Mouse (Mus musculus) CH12.LX (cell line): ENCODE results near the gene Mgll. TPM values are rescaled to one million over a fixed set of nuclear protein-coding genes. Genes with fewer than 3 reads are reported as not detected.
A peak's percentile ranks its signal among the peaks of the same experiment; 100 is the strongest.

ENCODE experiments used
- DNase-seq: peaks from one replicate; pipeline ENCODE4 v3.0.0-alpha.2; 2013; ENCODE audit errors: extremely low read depth
- H3K27ac ChIP-seq: 2 replicates; pipeline ENCODE4 v1.5.1; 2012; ENCODE audit warnings: low read depth, mild to moderate bottlenecking, control low read depth, moderate library complexity; ENCODE audit not compliant: insufficient read depth
- H3K27me3 ChIP-seq: replicated peaks from 2 replicates; pipeline ENCODE3; 2012; ENCODE audit warnings: inconsistent platforms
- H3K36me3 ChIP-seq, 2 experiments: replicated peaks in 1 of 2; 2 replicates each; pipeline versions ENCODE3 to v1.6.1; 2012; ENCODE audit warnings: inconsistent platforms in 1 of 2, low read length in 1 of 2, mild to moderate bottlenecking in 1 of 2, mixed read lengths in 1 of 2, moderate library complexity in 1 of 2; ENCODE audit not compliant: control insufficient read depth in 1 of 2, insufficient read depth in 1 of 2
- H3K4me1 ChIP-seq, 2 experiments: 2 replicates each; pipeline ENCODE4 v1.6.1; 2012; ENCODE audit warnings: inconsistent platforms in 1 of 2, moderate library complexity in 1 of 2; ENCODE audit not compliant: insufficient read depth in 2 of 2, control insufficient read depth in 1 of 2
- H3K4me2 ChIP-seq: 2 replicates; pipeline ENCODE4 v1.6.1; 2012; ENCODE audit warnings: low read depth, mild to moderate bottlenecking, control low read depth; ENCODE audit not compliant: poor library complexity, insufficient read depth, severe bottlenecking
- H3K4me3 ChIP-seq, 3 experiments: fragments of 150-350 bp in 1 of 3; sonication (generic) in 1 of 3; replicated peaks in 1 of 3; 2 replicates each; pipeline versions ENCODE3 to v1.5.1; 2011 to 2012; ENCODE audit warnings: low read depth in 2 of 3, low read length in 2 of 3, mild to moderate bottlenecking in 2 of 3, moderate library complexity in 2 of 3, control low read depth in 1 of 3, improper control_type of control experiment in 1 of 3, inconsistent platforms in 1 of 3, mixed read lengths in 1 of 3; ENCODE audit not compliant: poor library complexity in 1 of 3
- H3K79me2 ChIP-seq: replicated peaks from 2 replicates; pipeline ENCODE4 v1.6.1; 2012; ENCODE audit warnings: mild to moderate bottlenecking, moderate library complexity; ENCODE audit not compliant: control insufficient read depth, poor library complexity, insufficient read depth, severe bottlenecking; ENCODE audit errors: extremely low read depth
- H3K9ac ChIP-seq: 2 replicates; pipeline ENCODE4 v1.6.1; 2012; ENCODE audit warnings: low read depth, mild to moderate bottlenecking, control low read depth, moderate library complexity; ENCODE audit not compliant: insufficient read depth
- H3K9me3 ChIP-seq: replicated peaks from 2 replicates; pipeline ENCODE3; 2012; ENCODE audit warnings: low read length, inconsistent platforms, mixed read lengths
- BHLHE40 ChIP-seq: IDR thresholded peaks from 2 replicates; pipeline ENCODE4 v1.6.1; 2011; ENCODE audit warnings: mild to moderate bottlenecking, low read depth, low read length, improper control_type of control experiment
- CHD1 ChIP-seq: IDR thresholded peaks from 2 replicates; pipeline ENCODE4 v1.6.1; 2012; ENCODE audit warnings: low read depth, low read length, improper control_type of control experiment, inconsistent platforms
- CHD2 ChIP-seq: IDR thresholded peaks from 2 replicates; pipeline ENCODE4 v1.6.1; 2011; ENCODE audit warnings: low read length, improper control_type of control experiment
- CTCF ChIP-seq, 2 experiments: IDR thresholded peaks in 1 of 2; conservative IDR thresholded peaks in 1 of 2; 2 replicates each; pipeline ENCODE4 v1.5.1; 2011 to 2012; ENCODE audit warnings: low read depth in 2 of 2, low read length in 2 of 2, improper control_type of control experiment in 1 of 2, inconsistent platforms in 1 of 2, mild to moderate bottlenecking in 1 of 2, moderate library complexity in 1 of 2
- E2F4 ChIP-seq: IDR thresholded peaks from 2 replicates; pipeline ENCODE4 v1.6.1; 2011; ENCODE audit warnings: low read depth, low read length, improper control_type of control experiment; ENCODE audit not compliant: insufficient replicate concordance
- ELF1 ChIP-seq: IDR thresholded peaks from 2 replicates; pipeline ENCODE4 v1.6.1; 2014; ENCODE audit warnings: low read depth, mild to moderate bottlenecking, inconsistent platforms, low read length, improper control_type of control experiment
- EP300 ChIP-seq: IDR thresholded peaks from 2 replicates; pipeline ENCODE4 v1.6.1; 2011; ENCODE audit warnings: low read length, improper control_type of control experiment
- ETS1 ChIP-seq: conservative IDR thresholded peaks from 2 replicates; pipeline ENCODE4 v1.6.1; 2012; ENCODE audit warnings: low read depth, mild to moderate bottlenecking, inconsistent platforms, low read length, improper control_type of control experiment, moderate library complexity
- GABPA ChIP-seq: IDR thresholded peaks from 2 replicates; pipeline ENCODE4 v1.6.1; 2012; ENCODE audit warnings: low read depth, low read length, improper control_type of control experiment, inconsistent platforms; ENCODE audit not compliant: insufficient replicate concordance
- HCFC1 ChIP-seq: IDR thresholded peaks from 2 replicates; pipeline ENCODE4 v1.6.1; 2012; ENCODE audit warnings: low read depth, mild to moderate bottlenecking, inconsistent platforms, low read length, improper control_type of control experiment
- IRF4 ChIP-seq: IDR thresholded peaks from 2 replicates; pipeline ENCODE4 v1.6.1; 2014; ENCODE audit warnings: low read depth, mild to moderate bottlenecking, inconsistent platforms, low read length, improper control_type of control experiment
- JUN ChIP-seq: IDR thresholded peaks from 2 replicates; pipeline ENCODE4 v1.6.1; 2011; ENCODE audit warnings: low read depth, mild to moderate bottlenecking, low read length, improper control_type of control experiment, moderate library complexity; ENCODE audit not compliant: insufficient read depth
- JUND ChIP-seq: conservative IDR thresholded peaks from 2 replicates; pipeline ENCODE4 v1.6.1; 2011; ENCODE audit warnings: low read depth, low read length, improper control_type of control experiment
- KAT2A ChIP-seq: IDR thresholded peaks from 2 replicates; pipeline ENCODE4 v1.6.1; 2012; ENCODE audit warnings: low read length, improper control_type of control experiment, inconsistent platforms; ENCODE audit not compliant: insufficient replicate concordance
- MAFK ChIP-seq: IDR thresholded peaks from 2 replicates; pipeline ENCODE4 v1.6.1; 2011; ENCODE audit warnings: low read length, improper control_type of control experiment; ENCODE audit not compliant: insufficient replicate concordance
- MAX ChIP-seq: IDR thresholded peaks from 2 replicates; pipeline ENCODE4 v1.6.1; 2011; ENCODE audit warnings: low read length, improper control_type of control experiment
- MAZ ChIP-seq: IDR thresholded peaks from 2 replicates; pipeline ENCODE4 v1.6.1; 2012; ENCODE audit warnings: low read depth, mild to moderate bottlenecking, inconsistent platforms, low read length, improper control_type of control experiment, moderate library complexity
- MEF2A ChIP-seq: IDR thresholded peaks from 2 replicates; pipeline ENCODE4 v1.6.1; 2014; ENCODE audit warnings: low read depth, mild to moderate bottlenecking, inconsistent platforms, low read length, improper control_type of control experiment, borderline replicate concordance
- MXI1 ChIP-seq: IDR thresholded peaks from 2 replicates; pipeline ENCODE4 v1.6.1; 2011; ENCODE audit warnings: mild to moderate bottlenecking, low read depth, low read length, improper control_type of control experiment
- MYC ChIP-seq: IDR thresholded peaks from 2 replicates; pipeline ENCODE4 v1.6.1; 2011; ENCODE audit warnings: low read depth, mild to moderate bottlenecking, improper control_type of control experiment, low read length
- NELFE ChIP-seq: IDR thresholded peaks from 2 replicates; pipeline ENCODE4 v1.6.1; 2011; ENCODE audit warnings: low read depth, low read length, improper control_type of control experiment
- NRF1 ChIP-seq: IDR thresholded peaks from 2 replicates; pipeline ENCODE4 v1.6.1; 2014; ENCODE audit warnings: low read depth, mild to moderate bottlenecking, inconsistent platforms, low read length, improper control_type of control experiment, moderate library complexity
- PAX5 ChIP-seq: IDR thresholded peaks from 2 replicates; pipeline ENCODE4 v1.6.1; 2012; ENCODE audit warnings: low read length, inconsistent platforms, mixed read lengths
- POLR2A ChIP-seq: IDR thresholded peaks from 2 replicates; pipeline ENCODE4 v1.6.1; 2011; ENCODE audit warnings: low read depth, mild to moderate bottlenecking, improper control_type of control experiment, low read length
- POLR2AphosphoS2 ChIP-seq: IDR thresholded peaks from 2 replicates; pipeline ENCODE4 v1.6.1; 2011; ENCODE audit warnings: low read depth, low read length, improper control_type of control experiment
- RAD21 ChIP-seq: IDR thresholded peaks from 2 replicates; pipeline ENCODE4 v1.6.1; 2011; ENCODE audit warnings: low read depth, mild to moderate bottlenecking, low read length, improper control_type of control experiment, moderate library complexity
- RCOR1 ChIP-seq: conservative IDR thresholded peaks from 2 replicates; pipeline ENCODE4 v1.6.1; 2012; ENCODE audit warnings: low read depth, mild to moderate bottlenecking, inconsistent platforms, low read length, improper control_type of control experiment
- TBP ChIP-seq: conservative IDR thresholded peaks from 2 replicates; pipeline ENCODE4 v1.6.1; 2011; ENCODE audit warnings: low read depth, low read length, improper control_type of control experiment
- TCF12 ChIP-seq: IDR thresholded peaks from 2 replicates; pipeline ENCODE4 v1.6.1; 2014; ENCODE audit warnings: low read depth, mild to moderate bottlenecking, inconsistent platforms, low read length, improper control_type of control experiment
- UBTF ChIP-seq: IDR thresholded peaks from 2 replicates; pipeline ENCODE4 v1.6.1; 2012; ENCODE audit warnings: low read depth, mild to moderate bottlenecking, inconsistent platforms, low read length, improper control_type of control experiment, moderate library complexity
- ZC3H11A ChIP-seq: IDR thresholded peaks from 2 replicates; pipeline ENCODE4 v1.6.1; 2012; ENCODE audit warnings: low read depth, mild to moderate bottlenecking, inconsistent platforms, low read length, improper control_type of control experiment
- ZKSCAN1 ChIP-seq: IDR thresholded peaks from 2 replicates; pipeline ENCODE4 v1.6.1; 2012; ENCODE audit warnings: low read depth, inconsistent platforms, low read length, improper control_type of control experiment, borderline replicate concordance
- ZMIZ1 ChIP-seq: IDR thresholded peaks from 2 replicates; pipeline ENCODE4 v1.6.1; 2012; ENCODE audit warnings: low read depth, mild to moderate bottlenecking, inconsistent platforms, low read length, improper control_type of control experiment
- dilution Hi-C: fragments of 300-500 bp; cut with MboI; formaldehyde crosslinking; loops from 2 replicates; pipeline ENCODE4 v1.14.3; 2020; ENCODE audit warnings: low sequenced_read_pairs; ENCODE audit not compliant: extremely low pct_unique_long_range_greater_than_20kb, extremely low pct_ligation_motif_present
- in situ Hi-C: fragments of 300-500 bp; cut with MboI; formaldehyde crosslinking; loops from 3 replicates; pipeline ENCODE4 v1.14.3; 2019; ENCODE audit warnings: low sequenced_read_pairs, low pct_ligation_motif_present, low pct_unique_long_range_greater_than_20kb, mixed read lengths
- polyA plus RNA-seq: library from polyadenylated mRNA; unstranded; fragments of >175 nt; gene quantifications from 2 replicates; pipeline ENCODE4 v1.2.1, GENCODE M21; 2012; ENCODE audit warnings: low read depth; ENCODE audit not compliant: insufficient read length
- total RNA-seq, 2 experiments: library from RNA; depleted of rRNA; stranded (reverse); fragments of 300-350 nt in 1 of 2; fragments of >200 nt in 1 of 2; gene quantifications; 2 replicates each; pipeline ENCODE4 v1.2.3; 2012 to 2014

Gene Mgll
- total and polyA plus RNA-seq, 3 experiments, result 60.8 to 81.1 (median 76.5) TPM

- TF ChIP-seq JUN (no peak), HCFC1 (no peak), NRF1 (no peak), CHD1 (peak; percentile 27; the same call in 1 of the 2 replicates), KAT2A (no peak), ZC3H11A (no peak), CHD2 (no peak), MYC (peak; percentile 16; the same call in 1 of the 2 replicates), UBTF (no peak), BHLHE40 (peak; percentile 47), TCF12 (no peak; the same call in 1 of the 2 replicates), RAD21 (no peak), ETS1 (peak; percentile 42; the same call in 1 of the 2 replicates), PAX5 (no peak), MEF2A (peak; percentile 50; the same call in 1 of the 2 replicates), EP300 (no peak), POLR2AphosphoS2 (0 out of 2 replicates have a peak, but pooled peaks have one; percentile 9), E2F4 (no peak), IRF4 (no peak), ZMIZ1 (no peak), TBP (no peak), GABPA (no peak)
- TF ChIP-seq, all 38 proteins: peak for 9
Measured at GRCm38 (mm10) chr6:88829579-88829978, 105.4 kb downstream of the Mgll start (continued).

- H3K4me2 ChIP-seq, result peak overlapping the region; percentile 68; the same call in 1 of the 2 replicates
- dilution Hi-C loops, result no loop called here
- H3K4me3 ChIP-seq, result no peak overlapping the region
- H3K79me2 ChIP-seq, result no peaks in the 10 kb centered on the region
- no peaks in the 10 kb centered on the region for H3K9me3 ChIP-seq
- peak; percentile 84 for DNase-seq
- H3K36me3 ChIP-seq, result peaks cover 12 to 27% of the 10 kb centered on the region in 2 experiments
- H3K27me3 ChIP-seq, result no peaks in the 10 kb centered on the region
- H3K4me1 ChIP-seq, result peaks cover 74 to 93% of the 10 kb centered on the region in 2 experiments
- in situ Hi-C loops, result no loop called here
- peak overlapping the region; percentile 95 for H3K27ac ChIP-seq
- H3K9ac ChIP-seq, result no peak overlapping the region
- TF ChIP-seq TBP, result 0 out of 2 replicates have a peak, but pooled peaks have one; percentile 29
- TF ChIP-seq MEF2A, result peak; percentile 73
- no peak for TF ChIP-seq ZC3H11A
- no peak for TF ChIP-seq MAX
- TF ChIP-seq ZKSCAN1, result no peak
- peak; percentile 86 for TF ChIP-seq IRF4
- no peak for TF ChIP-seq NRF1
- no peak for TF ChIP-seq CHD1
- peak; percentile 71 for TF ChIP-seq BHLHE40
- 0 out of 2 replicates have a peak, but pooled peaks have one; percentile 7 for TF ChIP-seq ELF1
- no peak for TF ChIP-seq RCOR1
- no peak for TF ChIP-seq CTCF (conservative IDR thresholded peaks at IDR 0.05 in 1 of 2, IDR thresholded peaks at IDR 0.05 in 1 of 2; ENCODE audit: low read depth in 2 of 2, low read length in 2 of 2)
- TF ChIP-seq MAFK, result no peak
- 0 out of 2 replicates have a peak, but pooled peaks have one; percentile 50 for TF ChIP-seq UBTF
- peak; percentile 30; the same call in 1 of the 2 replicates for TF ChIP-seq POLR2A
- no peak for TF ChIP-seq PAX5
- TF ChIP-seq ZMIZ1, result no peak; the same call in none of the 2 replicates
- peak; percentile 53; the same call in 1 of the 2 replicates for TF ChIP-seq POLR2AphosphoS2
- no peak for TF ChIP-seq MXI1
- TF ChIP-seq KAT2A, result no peak
- TF ChIP-seq CHD2, result no peak; the same call in 1 of the 2 replicates
- no peak for TF ChIP-seq NELFE
- TF ChIP-seq MAZ, result peak; percentile 16; the same call in 1 of the 2 replicates
- no peak for TF ChIP-seq JUND
- TF ChIP-seq EP300, result peak; percentile 74
Measured at GRCm38 (mm10) chr6:88830112-88830702, 106.0 kb downstream of the Mgll start.
